Mouse (Mus musculus): ENCODE measurements around the gene 9130213A22Rik. TPM values are rescaled to one million over a fixed set of nuclear protein-coding genes. Genes with fewer than 3 reads are reported as not detected.

Gene 9130213A22Rik
- total and polyA plus RNA-seq, 3 experiments: 0.08 to 0.26 TPM; not detected in 1

- H3K27ac ChIP-seq (ENCODE audit: control insufficient read depth, low read depth, low read length): no peak overlapping the region
- peak overlapping the region in 1 of 2 experiments; percentile 5; a peak in 2 of 4 replicates for H3K4me3 ChIP-seq (ENCODE audit: control insufficient read depth in 1 of 2, insufficient read depth in 1 of 2, low read depth in 2 of 2, low read length in 2 of 2)
- H3K9me3 ChIP-seq (replicated peaks; ENCODE audit: insufficient read depth, low read length): no peaks in the 10 kb centered on the region
- 0 out of 4 replicates have a peak, but pooled peaks cover 0 to 2% of the 10 kb centered on the region in 2 experiments for H3K36me3 ChIP-seq (ENCODE audit: control insufficient read depth in 1 of 2, insufficient read depth in 2 of 2, low read length in 2 of 2)
- peaks cover 0 to 10% of the 10 kb centered on the region in 2 experiments; a peak in 2 of 4 replicates for H3K4me1 ChIP-seq (ENCODE audit: control insufficient read depth in 1 of 2, insufficient read depth in 2 of 2, low read length in 2 of 2)
- no peak overlapping the region for H3K9ac ChIP-seq (ENCODE audit: control insufficient read depth, low read depth, low read length, poor library complexity, severe bottlenecking)
- no peaks in the 10 kb centered on the region for H3K27me3 ChIP-seq (ENCODE audit: control insufficient read depth in 1 of 2, insufficient read depth in 2 of 2, low read length in 2 of 2)
- H3K79me2 ChIP-seq (ENCODE audit: control insufficient read depth, insufficient read depth, low read length, poor library complexity): no peaks in the 10 kb centered on the region
- no peak for TF ChIP-seq CHD1 (IDR thresholded peaks at IDR 0.05; ENCODE audit: low read depth, low read length)
- TF ChIP-seq POLR2A (IDR thresholded peaks at IDR 0.05; ENCODE audit: control insufficient read depth in 1 of 2, insufficient read depth in 1 of 2, low read depth in 1 of 2, low read length in 2 of 2, poor library complexity in 1 of 2): no peak
- 0 out of 2 replicates have a peak, but pooled peaks have one; percentile 34 for TF ChIP-seq KAT2A (conservative IDR thresholded peaks at IDR 0.05; ENCODE audit: low read depth, low read length)
- TF ChIP-seq MYB (IDR thresholded peaks at IDR 0.05; ENCODE audit: low read depth, low read length): no peak
- 0 out of 2 replicates have a peak, but pooled peaks have one; percentile 82 for TF ChIP-seq TBP (IDR thresholded peaks at IDR 0.05; ENCODE audit: low read depth, low read length)
- TF ChIP-seq USF2 (IDR thresholded peaks at IDR 0.05; ENCODE audit: borderline replicate concordance in 1 of 2, insufficient read depth in 1 of 2, low read depth in 1 of 2, low read length in 2 of 2): no peak
- TF ChIP-seq MAFK (IDR thresholded peaks at IDR 0.05; ENCODE audit: borderline replicate concordance, low read depth, low read length): peak; percentile 89
- no peak for TF ChIP-seq POLR2AphosphoS2 (IDR thresholded peaks at IDR 0.05; ENCODE audit: low read length)
- no peak for TF ChIP-seq MAZ (IDR thresholded peaks at IDR 0.05; ENCODE audit: low read depth, low read length)
- no peak for TF ChIP-seq ETS1 (IDR thresholded peaks at IDR 0.05; ENCODE audit: low read depth, low read length)
- TF ChIP-seq UBTF (IDR thresholded peaks at IDR 0.05; ENCODE audit: borderline replicate concordance, insufficient read depth, low read depth, low read length): no peak
- no peak for TF ChIP-seq ZNF384 (IDR thresholded peaks at IDR 0.05; ENCODE audit: low read depth, low read length)
- peak; percentile 53; the same call in 1 of the 2 replicates for TF ChIP-seq ELF1 (IDR thresholded peaks at IDR 0.05; ENCODE audit: low read depth, low read length)
- no peak for DNase-seq (ENCODE audit: low read depth, low spot score)
Measured at GRCm38 (mm10) chr11:69124498-69124847, 2.1 kb upstream of the 9130213A22Rik start.

- Histone ChIP-seq H3K27me3 (ENCODE audit: control insufficient read depth in 1 of 2, insufficient read depth in 2 of 2, low read length in 2 of 2) (no peaks in the 10 kb centered on the region), H3K79me2 (ENCODE audit: control insufficient read depth, insufficient read depth, low read length, poor library complexity) (no peaks in the 10 kb centered on the region), H3K36me3 (ENCODE audit: control insufficient read depth in 1 of 2, insufficient read depth in 2 of 2, low read length in 2 of 2) (0 out of 4 replicates have a peak, but pooled peaks cover 0 to 2% of the 10 kb centered on the region in 2 experiments), H3K4me3 (ENCODE audit: control insufficient read depth in 1 of 2, insufficient read depth in 1 of 2, low read depth in 2 of 2, low read length in 2 of 2) (peak overlapping the region; percentile 41 to 88), H3K27ac (ENCODE audit: control insufficient read depth, low read depth, low read length) (peak overlapping the region; percentile 23), H3K9me3 (replicated peaks; ENCODE audit: insufficient read depth, low read length) (no peaks in the 10 kb centered on the region), H3K9ac (ENCODE audit: control insufficient read depth, low read depth, low read length, poor library complexity, severe bottlenecking) (peak overlapping the region; percentile 50), H3K4me1 (ENCODE audit: control insufficient read depth in 1 of 2, insufficient read depth in 2 of 2, low read length in 2 of 2) (peaks cover 0 to 9% of the 10 kb centered on the region in 2 experiments; a peak in 2 of 4 replicates)
- peak; percentile 95 for DNase-seq (ENCODE audit: low read depth, low spot score)
- TF ChIP-seq CHD2 (IDR thresholded peaks at IDR 0.05; ENCODE audit: low read length) (no peak), SIN3A (IDR thresholded peaks at IDR 0.05; ENCODE audit: low read length) (peak; percentile 29; the same call in 1 of the 2 replicates), MXI1 (IDR thresholded peaks at IDR 0.05; ENCODE audit: low read depth, low read length) (0 out of 2 replicates have a peak, but pooled peaks have one; percentile 4), MAFK (IDR thresholded peaks at IDR 0.05; ENCODE audit: borderline replicate concordance, low read depth, low read length) (peak; percentile 96; the same call in 1 of the 2 replicates), SMC3 (IDR thresholded peaks at IDR 0.05; ENCODE audit: low read depth, low read length) (no peak; the same call in 1 of the 2 replicates), ZNF384 (IDR thresholded peaks at IDR 0.05; ENCODE audit: low read depth, low read length) (peak; percentile 52; the same call in 1 of the 2 replicates), POLR2AphosphoS5 (IDR thresholded peaks at IDR 0.05; ENCODE audit: borderline replicate concordance, low read depth, low read length) (no peak), ZMIZ1 (IDR thresholded peaks at IDR 0.05; ENCODE audit: low read depth, low read length) (no peak), ELF1 (IDR thresholded peaks at IDR 0.05; ENCODE audit: low read depth, low read length) (peak; percentile 82; the same call in 1 of the 2 replicates), TCF12 (IDR thresholded peaks at IDR 0.05; ENCODE audit: low read depth, low read length) (0 out of 2 replicates have a peak, but pooled peaks have one; percentile 21), JUND (IDR thresholded peaks at IDR 0.05; ENCODE audit: low read depth, low read length) (peak; percentile 86), POLR2A (IDR thresholded peaks at IDR 0.05; ENCODE audit: control insufficient read depth in 1 of 2, insufficient read depth in 1 of 2, low read depth in 1 of 2, low read length in 2 of 2, poor library complexity in 1 of 2) (0 out of 4 replicates have a peak, but pooled peaks of 1 of the 2 experiments have one; percentile 33), MAZ (IDR thresholded peaks at IDR 0.05; ENCODE audit: low read depth, low read length) (peak; percentile 64), BHLHE40 (IDR thresholded peaks at IDR 0.05; ENCODE audit: borderline replicate concordance, low read depth, low read length) (no peak), MAX (IDR thresholded peaks at IDR 0.05; ENCODE audit: low read length) (0 out of 2 replicates have a peak, but pooled peaks have one; percentile 19), TBP (IDR thresholded peaks at IDR 0.05; ENCODE audit: low read depth, low read length) (peak; percentile 99), ZC3H11A (IDR thresholded peaks at IDR 0.05; ENCODE audit: low read depth, low read length) (no peak), NELFE (IDR thresholded peaks at IDR 0.05; ENCODE audit: low read depth, low read length) (no peak), NRF1 (IDR thresholded peaks at IDR 0.05; ENCODE audit: insufficient read depth, low read depth, low read length, poor library complexity, severe bottlenecking) (peak; percentile 29; the same call in 1 of the 2 replicates), GATA1 (IDR thresholded peaks at IDR 0.05; ENCODE audit: low read depth, low read length) (no peak; the same call in 1 of the 2 replicates)
Measured at GRCm38 (mm10) chr11:69123693-69124497, 1.5 kb upstream of the 9130213A22Rik start.

Data from MEL (cell line).